Mouse (Mus musculus): ENCODE results near the gene Gtdc1. TPM values are rescaled to one million over a fixed set of nuclear protein-coding genes. Genes with fewer than 3 reads are reported as not detected.

Gtdc1 gene
- total RNA-seq, 2 experiments from 2014 or later: 26.6 to 31.6 TPM

GRCm38 (mm10) chr2:44525187-44525919 is 402.1 kb downstream of the Gtdc1 start:
- no peak for DNase-seq

- no peak for DNase-seq
Observed at GRCm38 (mm10) chr2:44519236-44519635, 408.2 kb downstream of the Gtdc1 start.

- DNase-seq: no peak
Observed at GRCm38 (mm10) chr2:44518085-44518484, 409.4 kb downstream of the Gtdc1 start.

Other genes starting within 250 kb of the Gtdc1 start
- gene Zeb2, start 189.7 kb upstream of the Gtdc1 start, total RNA-seq (2021): 100 to 1,000 TPM in 1 of 2 experiments, 10 to 100 TPM in 1; 72.6 to 114 TPM

Data from gastrocnemius, postnatal 10 days (tissue).